Mouse (Mus musculus) lung, embryonic 14.5 days (tissue): ENCODE measurements around the gene Adk. TPM values are rescaled to one million over a fixed set of nuclear protein-coding genes. Genes with fewer than 3 reads are reported as not detected.

Source experiments
- ATAC-seq: fragments of 200-750 bp; cut with Nextera tagmentation; 2 replicates; pipeline ENCODE4 v1.8.0; 2017; ENCODE audit warnings: mild to moderate bottlenecking, moderate TSS enrichment, moderate library complexity; ENCODE audit not compliant: insufficient read depth
- DNase-seq: peaks from one replicate; pipeline ENCODE4 v3.0.0-alpha.2; 2015
- H3K27ac ChIP-seq: fragments of 300-500 bp; sonication (generic); 2 replicates; pipeline ENCODE4 v1.5.1; 2014; ENCODE audit warnings: low read depth, mild to moderate bottlenecking, moderate library complexity
- H3K27me3 ChIP-seq: fragments of 300-500 bp; sonication (generic); 2 replicates; pipeline ENCODE4 v1.6.1; 2014; ENCODE audit warnings: low read length, control low read depth; ENCODE audit not compliant: insufficient read depth
- H3K36me3 ChIP-seq: fragments of 300-500 bp; sonication (generic); 2 replicates; pipeline ENCODE4 v1.6.1; 2014; ENCODE audit warnings: control low read depth; ENCODE audit not compliant: insufficient read depth
- H3K4me1 ChIP-seq: fragments of 300-500 bp; sonication (generic); 2 replicates; pipeline ENCODE4 v1.6.1; 2014; ENCODE audit warnings: antibody characterized with exemption, control low read depth; ENCODE audit not compliant: insufficient read depth
- H3K4me2 ChIP-seq: fragments of 300-500 bp; sonication (generic); 2 replicates; pipeline ENCODE4 v1.6.1; 2014; ENCODE audit warnings: mild to moderate bottlenecking
- H3K4me3 ChIP-seq: fragments of 300-500 bp; sonication (generic); 2 replicates; pipeline ENCODE4 v1.5.1; 2014; ENCODE audit warnings: low read depth, low read length
- H3K9ac ChIP-seq: fragments of 300-500 bp; sonication (generic); 2 replicates; pipeline ENCODE4 v1.6.1; 2014
- H3K9me3 ChIP-seq: fragments of 300-500 bp; sonication (generic); 2 replicates; pipeline ENCODE4 v1.6.1; 2016; ENCODE audit warnings: low read depth, low read length, control low read depth
- CTCF ChIP-seq: IDR thresholded peaks from 2 replicates; pipeline ENCODE4 v1.5.1; 2016; ENCODE audit warnings: antibody characterized with exemption, low read depth
- WGBS: fragments of 180-500 bp; shearing (Covaris S2); extraction: QIAGEN DNeasy Blood & Tissue Kit; methylation state at CpG from one replicate; pipeline ENCODE4 v1.1.7; 2014; 5-methylcytosine and 5-hydroxymethylcytosine counted together
- polyA plus RNA-seq: library from polyadenylated mRNA; unstranded; fragments of >200 nt; fragmentation: Nextera tagmentation; extraction: Ambion mirVana; gene quantifications from 2 replicates; pipeline ENCODE4 v1.2.1, GENCODE M21; 2014

Adk gene
- polyA plus RNA-seq, 1 experiment from 2014 or later: 218 TPM

DNA sequence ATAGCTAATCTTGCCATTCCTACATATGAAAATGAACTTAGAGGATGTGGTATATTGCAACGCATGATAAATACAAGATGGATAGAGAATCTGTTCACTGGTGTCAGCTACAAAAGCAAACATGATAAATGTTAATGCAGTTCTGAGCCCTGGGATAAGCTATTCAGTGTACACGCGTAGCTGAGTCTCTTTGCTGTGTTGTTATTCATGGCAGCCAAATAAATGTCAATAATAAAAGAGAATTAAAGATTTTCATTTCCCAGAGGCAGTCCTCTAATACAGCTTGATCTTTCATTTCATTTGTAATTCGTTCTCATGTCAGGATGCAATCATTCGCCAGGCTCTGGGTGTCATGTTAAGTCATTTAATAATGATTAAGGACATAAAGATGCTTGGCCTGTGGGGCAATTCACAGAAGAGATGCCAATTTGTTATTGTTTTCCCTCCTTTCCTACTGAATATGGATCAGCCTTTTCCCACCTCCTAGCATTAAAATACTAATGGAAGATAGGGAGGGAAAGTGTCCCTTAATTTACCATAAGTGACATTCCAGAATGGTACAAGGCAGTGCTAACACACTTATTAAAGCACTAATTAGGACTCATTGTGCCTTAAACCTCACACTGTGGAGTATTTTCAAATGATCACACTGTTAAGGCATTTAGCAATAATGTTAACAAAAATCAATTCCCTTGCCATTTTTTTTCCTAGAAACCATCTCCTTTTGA, 331.5 kb downstream of the Adk start:
- ATAC-seq (no peak), DNase-seq (no peak)
- TF ChIP-seq CTCF: no peak
- Histone ChIP-seq H3K27ac (no peak overlapping the region), H3K9me3 (no peaks in the 10 kb centered on the region), H3K4me1 (no peaks in the 10 kb centered on the region), H3K4me3 (no peak overlapping the region), H3K4me2 (no peak overlapping the region), H3K9ac (no peak overlapping the region), H3K36me3 (peaks cover 2% of the 10 kb centered on the region; the same call in 1 of the 2 replicates), H3K27me3 (no peaks in the 10 kb centered on the region)
- 92% methylated on average over 5 of the region's 5 CpGs for WGBS

DNA sequence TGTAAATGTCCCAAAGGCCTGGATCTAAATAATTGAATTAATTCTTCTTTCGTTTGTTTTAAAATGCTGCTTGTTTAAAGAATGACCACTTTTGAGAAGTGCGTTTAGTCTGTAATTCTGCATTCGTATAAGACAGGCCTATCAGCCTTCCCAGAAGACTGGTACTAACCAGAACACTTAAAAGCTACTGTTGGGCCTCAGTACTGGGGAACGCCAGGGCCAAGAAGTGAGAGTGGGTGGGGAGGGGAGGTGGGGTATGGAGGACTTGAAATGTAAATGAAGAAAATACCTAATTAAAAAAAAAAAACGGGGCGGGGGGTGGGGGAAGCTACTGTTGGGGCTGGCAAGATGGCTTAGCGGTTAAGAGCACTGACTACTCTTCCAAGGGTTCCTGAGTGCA, 347.1 kb downstream of the Adk start:
- no peak for ATAC-seq
- WGBS: 89% methylated on average over 7 of the region's 7 CpGs
- Histone ChIP-seq H3K9ac (no peak overlapping the region), H3K4me1 (no peaks in the 10 kb centered on the region), H3K4me3 (no peak overlapping the region), H3K4me2 (no peak overlapping the region), H3K27ac (no peak overlapping the region), H3K36me3 (no peaks in the 10 kb centered on the region), H3K9me3 (no peaks in the 10 kb centered on the region), H3K27me3 (no peaks in the 10 kb centered on the region)
- TF ChIP-seq CTCF: no peak
- no peak for DNase-seq

DNA sequence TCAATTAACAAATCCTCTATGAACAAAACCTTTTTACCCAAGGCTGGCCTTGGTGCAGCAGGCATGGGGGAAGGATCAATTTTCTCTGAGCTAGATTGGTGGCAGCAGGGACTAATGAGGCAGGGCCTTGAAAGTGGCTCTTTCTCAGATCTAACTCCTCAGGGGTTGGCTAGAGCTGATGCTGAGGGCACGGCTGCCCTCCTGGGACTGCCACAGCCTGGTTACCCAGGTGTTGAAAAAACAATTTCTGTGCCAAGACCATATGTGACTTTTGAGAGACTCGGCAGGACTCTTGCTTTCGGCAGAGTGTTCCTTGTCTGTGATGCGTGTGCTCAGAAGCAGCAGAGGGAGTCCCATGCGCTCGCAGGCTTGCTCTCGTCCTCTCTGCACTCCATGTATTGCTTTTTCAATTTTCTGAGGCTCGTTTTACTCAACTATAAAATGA, 349.8 kb downstream of the Adk start:
- H3K4me2 ChIP-seq: no peak overlapping the region
- DNase-seq (peak; percentile 66), ATAC-seq (no peak)
- no peak overlapping the region for H3K4me3 ChIP-seq
- no peak overlapping the region for H3K9ac ChIP-seq
- 48% methylated on average over 8 of the region's 8 CpGs for WGBS
- 0 out of 2 replicates have a peak, but pooled peaks have one; percentile 2 for TF ChIP-seq CTCF
- peak overlapping the region; percentile 67 for H3K27ac ChIP-seq
- no peaks in the 10 kb centered on the region for H3K9me3 ChIP-seq
- no peaks in the 10 kb centered on the region for H3K27me3 ChIP-seq
- H3K4me1 ChIP-seq: no peaks in the 10 kb centered on the region
- H3K36me3 ChIP-seq: no peaks in the 10 kb centered on the region

DNA sequence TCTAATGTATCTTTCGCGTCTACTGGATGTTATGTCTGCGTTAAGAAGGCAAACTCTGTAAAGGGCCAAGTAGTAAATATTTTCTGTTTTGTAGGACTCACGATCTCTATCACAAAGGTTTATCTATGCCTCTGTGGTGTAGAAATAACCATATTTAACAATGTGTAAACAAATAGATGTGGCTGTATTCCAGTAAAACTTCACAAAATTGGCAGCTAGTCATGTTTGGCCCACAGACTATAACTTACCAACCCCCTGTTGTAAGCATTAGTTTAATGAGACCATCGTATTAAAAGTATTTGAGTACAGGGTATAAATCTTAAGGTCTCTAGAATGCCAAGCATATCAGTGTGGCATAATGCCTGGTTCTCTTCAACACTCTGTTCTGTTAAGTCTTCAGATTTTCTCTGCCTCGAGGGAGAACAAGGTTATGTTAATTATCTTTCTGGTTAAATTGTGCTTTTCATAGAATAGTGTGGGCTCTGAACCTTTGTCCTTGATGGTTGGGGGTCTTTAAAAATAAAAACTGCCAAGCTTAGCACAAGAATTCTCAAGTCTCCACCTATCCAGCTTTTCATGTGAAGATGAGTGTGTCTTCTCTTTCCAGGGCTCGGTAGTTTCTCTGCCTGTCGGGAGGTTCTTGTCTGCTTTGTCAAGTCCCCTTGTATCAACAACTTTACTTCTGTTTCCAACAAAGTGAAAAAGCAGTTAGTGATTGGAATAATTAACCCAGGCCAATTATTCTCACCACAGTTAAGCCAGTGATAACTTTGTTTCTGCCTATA, 350.4 kb downstream of the Adk start:
- H3K36me3 ChIP-seq: no peaks in the 10 kb centered on the region
- TF ChIP-seq CTCF: no peak
- 50% methylated on average over 8 of the region's 8 CpGs for WGBS
- no peaks in the 10 kb centered on the region for H3K4me1 ChIP-seq
- H3K27me3 ChIP-seq: no peaks in the 10 kb centered on the region
- H3K9me3 ChIP-seq: no peaks in the 10 kb centered on the region
- no peak overlapping the region for H3K4me2 ChIP-seq
- no peak overlapping the region for H3K4me3 ChIP-seq
- DNase-seq (peak; percentile 62), ATAC-seq (no peak)
- H3K9ac ChIP-seq: no peak overlapping the region
- peak overlapping the region; percentile 67 for H3K27ac ChIP-seq

DNA sequence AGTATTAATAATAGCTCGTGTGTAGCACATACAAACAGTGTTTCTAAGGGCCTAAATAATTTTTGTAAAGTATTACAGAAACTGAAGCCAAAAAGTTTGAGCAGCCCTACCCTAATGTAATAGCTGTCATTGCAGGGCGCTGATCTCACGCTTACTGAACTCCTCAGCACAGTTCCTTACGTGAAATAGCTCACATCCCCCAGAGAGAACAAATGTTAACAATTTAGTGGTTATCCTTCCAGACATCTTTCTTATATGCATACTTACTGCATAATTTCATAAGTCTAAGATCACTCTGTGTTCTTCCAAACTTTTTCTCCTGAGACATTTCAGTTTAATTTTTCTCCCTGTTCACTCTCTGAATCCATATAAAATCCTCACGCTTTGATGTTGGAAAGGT, 354.6 kb downstream of the Adk start:
- no peak overlapping the region for H3K4me2 ChIP-seq
- H3K4me1 ChIP-seq: no peaks in the 10 kb centered on the region
- no peaks in the 10 kb centered on the region for H3K27me3 ChIP-seq
- no peak for DNase-seq
- H3K27ac ChIP-seq: no peak overlapping the region
- no peaks in the 10 kb centered on the region for H3K9me3 ChIP-seq
- H3K36me3 ChIP-seq: no peaks in the 10 kb centered on the region
- no peak overlapping the region for H3K9ac ChIP-seq
- no peak for ATAC-seq
- TF ChIP-seq CTCF: no peak
- H3K4me3 ChIP-seq: no peak overlapping the region
- WGBS: 76% methylated on average over 5 of the region's 5 CpGs

DNA sequence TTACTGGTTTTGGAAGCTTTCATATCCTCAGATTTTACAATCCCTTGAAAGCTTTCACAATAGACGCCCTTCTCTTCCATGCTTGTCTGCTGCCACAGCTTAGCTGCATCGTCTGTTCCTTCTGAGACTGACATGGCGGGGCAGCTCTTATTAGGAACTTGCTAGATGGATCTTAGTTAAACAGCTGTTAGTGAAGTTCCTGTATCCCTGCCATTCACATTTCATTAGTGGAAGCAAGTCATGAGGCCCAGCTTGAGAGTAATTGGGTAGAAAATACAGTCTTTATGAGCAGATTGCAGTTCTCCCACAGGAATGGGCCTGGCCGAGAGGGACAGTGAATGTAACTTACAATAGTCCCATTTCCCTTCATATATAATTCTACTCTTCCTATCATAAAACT, 356.5 kb downstream of the Adk start:
- H3K9ac ChIP-seq: no peak overlapping the region
- 86% methylated on average over 4 of the region's 4 CpGs for WGBS

DNA sequence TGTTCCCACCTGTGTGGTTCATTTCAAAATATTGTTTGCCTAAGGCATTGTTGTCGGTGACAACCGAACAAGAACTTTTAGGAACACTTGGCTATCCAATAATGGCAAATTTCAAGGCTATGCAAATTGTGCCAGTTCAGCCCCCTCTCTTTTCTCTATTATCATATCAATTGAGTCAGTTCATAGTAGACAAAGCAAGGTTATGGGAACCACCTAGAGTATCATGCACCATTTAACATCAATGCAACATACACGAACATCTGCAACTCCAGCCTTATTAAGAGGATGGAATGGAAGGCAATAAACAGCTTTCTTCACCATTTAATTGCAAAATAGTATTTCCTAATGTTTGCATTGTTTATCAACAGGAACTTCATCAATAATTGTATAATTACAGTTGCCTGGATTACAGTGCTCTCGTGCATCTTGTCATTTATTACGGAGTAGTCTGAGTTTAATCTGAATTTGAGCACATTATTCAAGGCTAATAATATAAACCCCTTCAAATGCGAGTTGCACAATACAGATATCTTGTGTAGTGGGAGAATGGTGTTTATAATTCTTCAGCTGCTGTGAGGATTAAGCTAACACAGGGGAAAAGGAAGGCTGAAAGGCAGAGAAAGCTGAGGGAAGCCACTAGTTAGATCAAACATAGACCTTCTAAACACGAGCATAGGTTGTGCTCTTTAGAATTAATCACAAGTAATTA, 358.5 kb downstream of the Adk start:
- Histone ChIP-seq H3K9me3 (no peaks in the 10 kb centered on the region), H3K9ac (no peak overlapping the region), H3K4me3 (no peak overlapping the region), H3K4me1 (no peaks in the 10 kb centered on the region), H3K4me2 (no peak overlapping the region), H3K27ac (no peak overlapping the region), H3K27me3 (no peaks in the 10 kb centered on the region), H3K36me3 (no peaks in the 10 kb centered on the region)
- no peak for TF ChIP-seq CTCF
- 63% methylated on average over 7 of the region's 7 CpGs for WGBS
- no peak for ATAC-seq
- no peak for DNase-seq

More for the DNA sequence above, 356.5 kb downstream of the Adk start:
- H3K4me2 ChIP-seq: no peak overlapping the region
- no peaks in the 10 kb centered on the region for H3K9me3 ChIP-seq
- H3K27ac ChIP-seq: no peak overlapping the region
- no peak for ATAC-seq
- no peak overlapping the region for H3K4me3 ChIP-seq
- no peaks in the 10 kb centered on the region for H3K36me3 ChIP-seq
- DNase-seq: no peak
- no peaks in the 10 kb centered on the region for H3K27me3 ChIP-seq
- TF ChIP-seq CTCF: no peak
- no peaks in the 10 kb centered on the region for H3K4me1 ChIP-seq
